Mouse (Mus musculus) granulocyte monocyte progenitor cell, adult 5-6 weeks (primary cell): ENCODE measurements at regions not wholly inside any gene's neighbourhood (a gene's known extent, or its start where the extent isn't known, plus 50 kb on each side); places are given as distances from the start of the nearest gene placed in this dataset.

Experiments
- ATAC-seq: replicated peaks from 2 replicates; pipeline ENCODE4 v1.8.0; 2016; ENCODE audit warnings: mild to moderate bottlenecking, moderate TSS enrichment, inconsistent platforms; ENCODE audit not compliant: poor library complexity, severe bottlenecking

DNA sequence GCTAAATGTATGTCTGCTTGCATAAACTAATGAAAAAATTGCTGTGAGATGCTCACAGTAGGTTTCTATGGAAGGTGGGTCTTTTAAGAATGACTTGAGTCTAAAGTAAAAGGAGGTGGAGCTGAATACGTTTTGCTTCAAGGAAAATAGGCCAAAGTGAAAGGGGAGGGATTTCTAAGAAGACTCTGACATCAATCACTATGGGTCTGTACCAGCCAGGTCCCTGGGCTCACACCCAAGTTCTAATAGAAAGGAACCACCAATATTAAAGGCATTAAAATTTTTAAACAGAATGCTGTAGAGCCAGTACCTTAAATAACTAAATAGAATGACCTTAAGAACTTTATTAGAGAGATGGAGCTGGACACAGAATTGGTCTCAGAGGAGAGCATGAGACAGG, 190.1 kb downstream of the Nuf2 start:
- no peak for ATAC-seq

DNA sequence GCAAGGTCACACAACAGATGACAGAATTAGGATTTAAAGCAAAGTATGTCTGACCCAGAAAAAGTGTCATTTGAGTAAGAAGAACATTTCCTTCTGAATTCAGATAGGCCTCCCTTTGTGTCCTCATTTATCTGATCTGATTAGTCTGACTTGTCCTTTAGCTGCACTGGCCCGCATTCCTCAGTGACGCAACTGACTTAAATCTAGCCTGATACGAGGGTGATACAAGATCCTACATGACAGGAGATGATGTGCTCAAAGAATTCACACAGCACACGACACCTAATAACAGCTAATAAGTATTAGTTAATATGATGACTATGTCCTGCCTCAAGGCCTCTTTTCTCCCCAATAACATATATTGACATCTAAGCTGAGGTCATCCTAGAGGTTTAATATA, 192.8 kb downstream of the Nuf2 start:
- no peak for ATAC-seq

DNA sequence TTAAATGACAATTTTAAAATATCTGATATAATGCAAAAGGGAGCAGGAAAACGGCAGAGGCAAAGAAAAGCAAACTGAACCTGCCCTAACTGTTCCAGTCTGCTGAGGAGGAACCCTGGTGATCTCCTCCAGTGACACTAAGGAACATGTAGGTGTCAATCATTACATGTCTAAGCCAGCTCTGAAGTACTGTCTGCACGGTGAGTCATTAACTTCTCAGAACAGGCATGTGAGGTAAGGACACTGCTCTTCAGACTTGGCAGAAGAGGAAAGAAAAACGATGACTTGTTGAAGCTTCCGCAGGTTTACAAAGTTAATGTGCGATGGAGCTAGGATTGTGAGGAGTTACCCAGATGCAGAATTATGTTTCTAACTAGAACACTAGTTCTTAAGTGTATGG, 199.1 kb downstream of the Nuf2 start:
- no peak for ATAC-seq

DNA sequence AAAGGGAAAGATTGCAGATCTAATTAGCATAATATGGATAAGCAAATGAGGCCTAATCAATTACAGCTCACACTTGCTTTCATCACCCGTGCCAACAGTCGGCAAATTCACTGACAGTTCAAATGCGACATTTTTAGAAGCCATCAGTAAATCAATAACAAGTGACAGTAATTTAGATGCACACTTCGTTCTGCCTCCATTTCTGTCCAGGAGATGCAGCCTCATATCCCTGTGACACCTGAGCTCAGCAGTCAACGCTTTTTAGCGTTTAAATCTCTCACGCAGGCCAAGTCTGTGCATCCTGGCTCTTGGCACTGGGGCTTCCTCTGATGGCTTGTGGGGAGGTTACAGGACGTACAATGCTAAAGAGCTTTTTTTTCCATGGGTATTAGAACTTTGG, 218.0 kb downstream of the Nuf2 start:
- ATAC-seq = no peak

DNA sequence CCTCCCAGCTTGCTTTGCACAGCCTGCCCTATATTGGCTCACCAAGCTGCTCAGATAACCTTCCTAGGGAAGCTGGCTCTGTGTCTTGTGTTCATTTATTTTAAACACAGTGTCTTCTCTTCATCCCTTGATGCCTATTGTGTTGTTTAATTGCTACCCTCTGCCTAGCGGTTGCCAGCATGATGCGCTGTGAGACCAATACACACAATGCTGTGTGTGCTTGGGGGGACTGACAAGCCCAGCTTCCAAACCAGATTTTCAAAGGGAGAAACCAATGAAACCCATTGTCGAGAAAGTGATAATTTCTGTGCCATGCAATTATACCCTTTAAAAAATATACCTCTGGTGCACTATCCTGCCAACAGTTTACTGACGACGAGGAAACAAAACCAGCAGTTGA, 247.8 kb downstream of the Nuf2 start:
- no peak for ATAC-seq

DNA sequence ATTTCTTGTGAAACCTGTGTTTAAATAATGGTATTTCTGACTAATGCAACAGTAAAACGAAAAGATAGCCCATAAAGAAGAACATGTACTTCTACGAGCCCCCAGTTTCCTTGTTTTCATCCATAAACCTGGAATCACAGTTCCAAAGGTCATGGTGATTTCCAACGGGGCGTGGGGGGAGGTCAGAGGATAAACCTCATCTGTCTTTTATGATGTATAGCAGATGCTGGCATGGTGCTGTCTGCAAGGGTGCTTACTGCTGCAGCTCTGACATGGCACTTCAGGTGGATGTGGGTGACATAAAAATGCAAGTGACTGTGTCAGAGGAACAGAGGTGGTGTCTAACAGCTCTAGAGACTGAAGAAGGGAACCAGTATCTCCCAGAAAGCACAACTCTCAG, 260.5 kb downstream of the Nuf2 start:
- ATAC-seq = no peak

DNA sequence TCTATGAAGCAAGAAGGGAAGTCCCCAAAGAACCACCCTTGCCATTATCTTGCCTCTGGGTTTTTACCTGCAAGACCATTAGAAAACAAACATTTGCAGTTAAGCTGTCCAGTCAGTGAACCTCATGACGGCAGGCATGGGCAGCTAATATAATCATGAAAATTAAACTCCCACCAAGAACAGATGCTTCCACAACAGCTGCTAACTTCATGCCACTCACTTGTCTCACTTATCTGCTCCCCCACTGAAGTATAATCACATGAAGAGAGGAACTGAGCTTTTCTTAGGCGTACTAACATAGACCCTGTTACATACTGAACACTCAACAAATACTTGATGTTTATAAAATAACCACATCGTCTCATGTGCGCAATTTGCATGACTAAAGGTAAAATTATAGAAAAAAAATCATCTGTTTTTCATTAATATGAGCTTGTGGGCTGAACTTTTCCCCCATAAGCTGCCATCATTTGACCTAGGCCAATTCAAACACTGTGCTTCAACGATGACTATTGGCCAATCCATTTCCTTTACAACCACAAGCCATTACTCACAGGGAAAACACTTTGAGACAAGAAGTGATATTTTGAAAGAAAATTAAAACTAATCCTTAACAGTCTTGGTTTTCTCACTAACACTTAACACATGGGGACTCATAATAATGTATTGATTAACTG, 267.1 kb downstream of the Nuf2 start:
- ATAC-seq = no peak

DNA sequence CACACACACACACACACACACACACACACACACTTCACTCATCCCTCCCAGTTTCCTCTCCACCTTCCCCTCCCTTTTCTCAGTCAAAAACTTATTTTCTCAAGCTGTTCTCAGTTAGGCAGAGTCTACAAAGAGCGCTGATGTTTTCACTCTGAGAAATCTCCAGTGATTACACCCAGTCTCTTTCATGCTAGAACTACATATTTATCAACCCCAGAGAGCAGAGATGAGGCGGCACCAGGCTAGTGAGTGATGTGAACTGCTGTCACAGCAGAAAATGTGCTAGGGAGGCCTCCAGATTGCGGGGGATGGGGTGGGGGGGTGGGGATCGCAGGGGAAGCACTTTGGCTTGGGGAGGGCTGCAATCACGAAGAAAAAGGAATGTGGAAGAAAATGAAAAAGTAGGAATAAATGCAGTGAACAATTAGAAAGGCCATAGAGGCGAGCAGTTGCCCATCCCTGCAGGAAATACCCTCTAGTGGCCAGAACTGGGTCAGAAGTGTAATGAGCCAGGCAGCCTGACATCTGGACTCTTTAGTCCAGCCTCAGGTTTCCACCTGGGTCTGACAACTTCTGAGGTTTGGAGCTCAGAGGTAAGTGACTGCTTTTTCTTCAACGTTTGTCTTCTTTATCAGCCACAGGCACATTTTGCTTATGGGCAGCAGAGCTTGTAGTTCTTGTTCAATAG, 276.9 kb downstream of the Nuf2 start:
- no peak for ATAC-seq

DNA sequence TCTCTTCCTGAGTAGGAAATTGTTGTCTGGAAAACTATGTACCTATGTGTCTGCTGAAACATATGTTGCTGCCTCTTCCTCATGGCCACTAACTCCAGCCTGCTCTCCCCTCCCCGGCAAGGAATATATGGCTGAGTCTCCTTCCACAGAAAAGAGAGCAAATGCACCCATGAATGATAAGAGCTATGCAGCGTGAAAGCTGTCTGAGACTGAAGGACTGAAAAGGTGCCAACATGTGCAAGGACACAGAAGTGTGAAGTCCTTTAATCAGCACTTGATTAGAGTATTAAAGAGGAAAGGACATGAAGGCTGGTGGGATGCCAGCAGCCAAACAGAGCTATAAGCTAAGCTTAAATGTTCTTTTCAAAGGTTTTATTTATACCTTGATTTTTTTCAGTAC, 279.1 kb downstream of the Nuf2 start:
- ATAC-seq = no peak

DNA sequence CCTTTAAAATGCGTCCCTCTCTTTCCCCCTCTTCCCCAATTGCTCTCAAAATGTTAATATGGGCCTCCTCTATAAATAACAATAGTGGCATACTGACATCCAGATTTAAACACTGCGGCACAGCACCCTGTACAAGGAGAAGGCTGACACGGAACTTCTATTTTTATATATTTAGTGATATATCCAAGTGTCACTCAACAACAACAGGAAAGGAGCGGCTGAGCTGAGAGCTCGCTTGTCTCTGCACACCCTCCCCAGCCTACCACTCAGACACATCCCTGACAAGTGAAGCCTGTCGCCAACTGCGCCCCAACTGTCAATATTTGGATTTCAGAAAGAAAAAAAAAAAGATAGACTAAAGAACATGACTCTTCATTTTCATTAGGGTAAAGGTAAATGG, 282.2 kb downstream of the Nuf2 start:
- no peak for ATAC-seq

DNA sequence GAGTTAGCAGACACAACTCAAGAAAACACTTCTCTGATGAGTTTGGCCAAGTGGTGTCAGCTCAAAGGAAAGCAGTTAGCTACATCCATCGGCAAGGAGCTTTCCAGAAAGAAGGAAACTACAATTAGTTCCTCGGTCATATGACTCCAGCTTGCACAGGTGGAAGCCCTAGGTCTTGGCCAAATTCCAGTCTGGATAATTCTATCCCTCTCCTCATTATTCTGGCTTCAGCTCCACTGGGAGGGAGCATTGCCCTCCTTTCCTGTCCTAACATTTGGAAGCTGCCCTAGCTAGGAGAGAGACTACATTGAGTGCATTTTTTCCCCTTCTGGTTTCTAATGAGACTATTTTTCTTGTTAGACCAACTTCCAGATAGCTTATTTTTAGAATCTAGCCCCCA, 290.9 kb downstream of the Nuf2 start:
- no peak for ATAC-seq

DNA sequence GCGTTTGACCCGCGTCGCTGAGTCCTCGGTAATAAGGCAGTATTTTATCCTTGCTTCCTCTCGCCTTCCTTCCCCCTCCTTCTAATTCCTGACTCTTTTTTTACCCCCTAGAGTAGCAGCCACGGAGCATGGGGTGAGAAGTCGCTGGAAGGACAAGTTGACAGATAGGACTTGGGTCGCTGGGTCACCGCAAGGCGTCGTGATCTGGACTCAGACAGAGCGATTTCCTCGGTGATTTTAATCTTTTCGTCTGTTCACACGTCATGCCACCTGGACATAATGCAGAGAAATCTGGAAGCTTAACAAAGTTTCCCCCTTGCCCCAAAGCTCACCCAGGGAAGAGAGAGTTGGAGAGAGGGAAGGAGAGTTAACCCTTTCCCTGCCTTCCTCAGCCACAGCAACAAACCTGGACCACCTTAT, 292.6 kb downstream of the Nuf2 start:
- ATAC-seq = no peak

DNA sequence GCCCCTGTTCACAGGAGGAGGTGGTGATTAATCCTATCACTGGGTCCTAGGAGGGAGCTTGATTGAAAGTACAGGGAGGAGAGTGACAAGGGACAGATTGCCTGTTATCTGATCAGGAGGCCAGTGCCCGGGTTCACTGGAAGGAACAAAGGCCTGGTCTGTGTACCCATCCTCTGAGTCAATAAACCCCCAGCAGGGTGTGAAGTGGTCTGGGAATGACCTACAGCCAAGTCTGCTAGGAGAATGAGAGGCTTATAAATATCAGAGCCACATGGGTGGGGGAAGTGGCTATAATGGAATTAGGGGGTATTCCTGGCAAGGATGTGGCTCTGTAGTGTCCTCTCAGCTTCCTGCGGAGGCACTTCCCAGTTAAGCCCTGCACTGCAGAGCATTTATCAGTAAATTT, 296.0 kb downstream of the Nuf2 start:
- ATAC-seq = no peak

DNA sequence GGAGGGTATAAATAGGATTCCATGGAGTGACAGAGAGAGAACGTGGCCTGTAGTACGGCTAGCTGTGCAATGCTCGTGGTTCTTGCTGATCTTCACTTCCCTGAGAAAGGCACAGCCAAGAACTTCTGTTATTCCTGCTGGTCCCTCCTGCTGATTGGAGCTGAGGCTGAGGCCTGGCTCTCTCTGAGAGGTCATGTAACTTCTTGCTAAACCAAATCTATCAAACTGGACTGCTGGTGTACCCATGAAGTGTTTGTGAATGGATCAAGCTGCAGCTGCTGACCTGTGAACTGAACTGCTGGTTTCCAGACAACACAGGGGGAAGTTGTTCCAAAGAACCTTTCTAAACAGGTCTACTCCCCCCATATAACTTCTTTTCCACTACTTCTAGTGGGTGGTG, 297.9 kb downstream of the Nuf2 start:
- no peak for ATAC-seq

DNA sequence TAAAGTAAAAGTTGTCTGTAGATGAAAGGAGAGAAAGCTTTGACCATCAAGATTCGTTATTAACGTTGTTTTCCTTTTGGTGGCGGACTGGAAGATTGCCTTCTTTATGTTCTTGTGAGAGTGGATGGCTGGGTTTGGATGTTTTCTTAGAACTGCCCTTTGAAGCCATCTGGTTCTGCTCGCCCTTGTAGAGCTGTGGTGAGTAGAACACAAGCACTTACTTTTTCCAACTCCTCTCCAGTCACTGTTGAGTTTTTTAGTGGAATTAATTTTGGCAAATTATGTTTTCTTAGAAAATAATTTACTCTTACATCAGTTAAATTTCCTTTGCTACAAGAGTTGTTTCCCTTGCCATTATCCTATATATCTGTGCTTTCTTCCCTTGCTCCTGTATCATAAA, 301.2 kb downstream of the Nuf2 start:
- no peak for ATAC-seq

DNA sequence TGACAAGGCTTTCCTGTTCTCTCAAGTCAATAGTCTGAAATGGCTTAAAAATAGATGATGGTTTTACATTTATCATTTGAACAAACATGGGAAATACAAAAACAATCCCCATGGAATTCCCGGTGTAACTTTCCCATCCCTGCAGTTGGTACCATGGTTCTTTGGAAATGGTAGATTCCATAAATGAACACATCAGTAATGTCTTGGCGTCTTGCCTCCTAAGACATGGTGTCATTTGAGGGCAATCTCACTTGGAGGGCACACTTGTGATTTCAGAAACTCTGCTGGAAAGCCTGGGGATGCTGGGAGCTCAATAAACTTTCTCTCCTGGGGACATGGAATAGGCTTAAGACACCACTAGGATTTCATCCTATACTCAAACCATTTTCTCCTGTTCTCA, 306.8 kb downstream of the Nuf2 start:
- no peak for ATAC-seq

DNA sequence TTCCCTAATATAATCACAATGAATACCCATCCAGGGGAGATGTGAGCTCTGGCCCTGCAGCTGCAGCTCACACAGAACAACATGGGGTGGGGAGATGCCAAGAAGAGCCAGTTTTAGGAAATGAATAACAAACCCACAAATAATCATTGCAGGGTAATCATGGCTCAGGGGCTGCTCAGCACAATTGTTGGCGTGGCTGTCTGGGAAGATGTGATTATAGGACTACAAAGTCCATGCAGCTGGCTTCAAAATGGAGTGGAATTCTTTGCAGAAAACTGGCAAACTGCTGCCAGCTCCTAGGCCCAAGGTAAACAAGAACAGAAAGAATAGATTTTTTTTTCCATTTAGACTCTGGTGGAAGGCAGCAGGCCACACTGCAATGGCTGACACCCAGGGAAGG, 343.6 kb downstream of the Nuf2 start:
- no peak for ATAC-seq

DNA sequence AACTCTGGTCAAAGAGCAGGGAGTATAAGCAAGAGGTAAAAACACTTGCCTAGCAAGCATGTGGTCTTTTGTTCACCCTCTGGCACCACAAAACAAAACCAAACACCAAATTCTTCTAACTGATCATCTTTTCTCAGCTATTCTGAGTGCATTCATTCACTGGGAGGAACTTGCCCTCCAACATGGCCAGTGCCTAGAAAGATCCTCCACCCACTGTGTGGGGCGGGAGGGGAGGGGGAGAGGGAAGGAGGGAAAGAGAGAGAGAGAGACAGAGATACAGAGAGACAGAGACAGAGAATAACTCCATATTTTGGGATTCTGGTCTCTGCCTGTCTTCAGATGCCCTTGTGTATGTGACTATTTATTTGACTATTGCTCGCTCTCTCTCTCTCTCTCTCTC, 360.9 kb downstream of the Nuf2 start:
- no peak for ATAC-seq

DNA sequence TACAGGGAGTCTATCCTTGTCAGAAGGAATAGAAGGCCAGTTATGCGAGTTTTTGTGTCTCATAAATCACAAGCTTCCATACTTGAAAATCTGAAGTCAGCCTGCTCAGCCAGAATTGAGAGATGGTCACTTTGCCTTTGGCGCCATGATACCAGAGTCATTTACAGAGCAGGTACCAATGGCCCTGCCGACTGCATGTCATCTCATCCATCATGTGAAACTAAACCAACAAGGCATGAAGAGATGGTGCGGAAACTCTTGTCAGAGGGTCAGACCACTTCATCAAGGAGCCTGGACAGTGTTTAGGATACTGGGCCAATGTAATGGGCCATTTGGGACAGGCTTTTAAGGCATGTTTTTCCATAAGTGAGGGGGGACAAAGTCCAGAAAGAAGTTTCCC, 363.2 kb downstream of the Nuf2 start:
- ATAC-seq = no peak

DNA sequence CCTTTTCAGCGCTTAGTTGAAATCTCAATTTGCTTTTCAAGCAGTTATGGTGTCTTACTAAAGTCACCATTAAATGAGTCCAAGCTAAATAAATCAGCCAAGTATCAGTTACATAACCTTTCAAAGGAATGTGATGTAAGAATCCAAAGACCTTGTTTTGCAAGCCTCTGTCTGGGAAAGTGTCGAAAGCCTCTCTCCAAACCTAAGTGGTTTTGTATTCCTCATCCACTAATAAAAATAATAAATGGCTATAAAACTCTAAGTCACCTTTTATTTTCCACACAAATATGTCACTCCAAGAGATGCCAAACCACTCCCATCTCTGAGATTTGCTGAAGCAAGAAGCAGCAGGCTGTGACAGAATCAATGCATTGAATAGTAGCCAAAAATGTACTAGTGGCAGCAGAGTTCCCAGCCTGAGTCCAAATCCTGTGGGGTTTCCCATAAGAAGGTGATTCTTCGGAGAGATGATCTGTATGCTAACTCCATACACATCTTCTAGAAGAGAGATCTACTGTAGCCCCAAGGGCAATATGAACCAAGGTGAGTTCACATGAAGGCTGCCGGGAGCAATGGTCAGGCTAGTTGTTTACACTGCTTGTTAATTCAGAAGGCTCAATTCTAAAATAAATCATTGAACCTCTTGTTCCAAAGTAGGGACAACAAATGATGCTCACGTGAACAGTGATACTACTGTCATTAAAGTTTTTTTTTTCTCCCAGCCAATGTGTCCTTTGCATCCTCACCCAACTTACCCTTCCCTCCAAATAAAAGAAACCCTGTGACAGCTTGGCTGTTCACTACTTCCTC, 365.0 kb downstream of the Nuf2 start:
- ATAC-seq = no peak

DNA sequence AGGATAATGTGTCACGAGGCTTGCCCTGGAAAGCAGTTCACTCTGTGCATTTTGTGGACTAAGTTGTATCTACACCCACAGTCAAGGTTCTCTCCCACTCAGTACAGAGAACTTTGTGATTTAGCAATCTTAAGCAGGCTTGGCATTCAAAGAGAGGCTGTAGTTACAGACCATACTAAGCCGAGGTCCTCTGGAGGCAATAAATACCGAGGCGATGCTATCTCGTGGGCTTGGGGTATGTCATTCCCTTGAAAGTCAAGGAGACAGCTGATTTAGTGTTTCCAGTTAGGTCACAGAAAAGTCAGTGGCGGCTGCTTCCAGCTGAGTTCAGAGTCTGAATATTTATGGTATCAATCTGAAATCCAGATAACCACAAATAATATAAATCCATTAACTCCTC, 370.4 kb downstream of the Nuf2 start:
- no peak for ATAC-seq

DNA sequence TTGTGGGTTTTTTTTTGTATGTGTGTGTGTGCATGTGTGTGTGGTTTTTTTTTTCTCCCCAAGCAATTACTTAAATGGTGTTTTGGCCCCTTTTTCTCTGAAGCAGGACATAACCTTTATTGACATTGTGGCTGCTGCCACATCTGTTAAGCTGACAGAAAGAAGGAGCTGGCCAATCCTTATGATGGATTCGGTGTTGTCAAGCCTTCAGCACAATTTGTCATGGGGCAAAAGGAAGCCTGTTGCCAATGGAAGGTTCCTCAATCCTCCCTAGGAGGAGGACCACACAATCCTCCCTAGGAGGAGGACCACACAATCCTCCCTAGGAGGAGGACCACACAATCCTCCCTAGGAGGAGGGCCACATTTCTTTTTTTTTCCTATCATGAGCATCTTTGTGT, 371.0 kb downstream of the Nuf2 start:
- ATAC-seq = no peak
